8 mouse cellular contexts compared by ENCODE assay signal in the genomic region with DNA sequence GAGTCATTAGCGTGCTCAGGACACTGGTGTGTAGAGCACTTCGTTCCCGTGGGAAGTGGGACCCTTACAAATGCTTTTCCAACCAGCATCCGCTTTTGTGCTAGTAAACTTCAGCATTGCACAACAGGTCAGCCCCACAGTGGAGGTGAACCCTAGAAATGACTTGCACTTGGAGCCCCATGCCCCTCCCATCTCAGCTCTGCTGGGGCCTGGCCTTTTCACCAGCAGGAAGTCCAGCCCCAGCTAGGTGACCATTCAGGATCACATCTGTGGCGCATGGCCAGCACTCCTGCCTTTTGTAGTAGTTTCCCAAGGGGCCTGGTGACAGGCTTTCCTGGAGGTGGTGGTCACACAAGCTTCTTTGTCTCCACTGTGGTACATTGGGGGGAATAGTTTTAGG. TPM values are rescaled to one million over a fixed set of nuclear protein-coding genes. Genes with fewer than 3 reads are reported as not detected.
A peak's percentile ranks its signal among the peaks of the same experiment; 100 is the strongest.
DNase-seq lines count a peak whose midpoint lies in the region; ATAC-seq and TF ChIP-seq lines count a peak whose summit lies in the region.

No protein-coding gene starts in this region.

- no peak for TF ChIP-seq CTCF in ES-Bruce4 (IDR thresholded peaks at IDR 0.05; ENCODE audit: low read depth, low read length)
- no peak for TF ChIP-seq CTCF in bone marrow, adult 2 months (IDR thresholded peaks at IDR 0.05; ENCODE audit: control insufficient read depth, insufficient read depth, low read length)

- peak overlapping the region; percentile 79 for H3K4me2 ChIP-seq in heart, embryonic 16.5 days (ENCODE audit: low read depth, low read length)

- H3K9ac ChIP-seq in ES-Bruce4 (ENCODE audit: low read depth, poor library complexity, severe bottlenecking): no peak overlapping the region
- peak overlapping the region; percentile 68 for H3K9ac ChIP-seq in heart, embryonic 16.5 days (ENCODE audit: low read length)

- H3K27ac ChIP-seq in ES-Bruce4 (ENCODE audit: insufficient read depth, low read length): no peak overlapping the region
- H3K27ac ChIP-seq in bone marrow, adult 2 months (ENCODE audit: control insufficient read depth, insufficient read depth, low read depth, low read length, poor library complexity): peak overlapping the region; percentile 88
- H3K27ac ChIP-seq in heart, embryonic 16.5 days (ENCODE audit: low read length): no peak overlapping the region; the same call in 1 of the 2 replicates

- no peak for ATAC-seq in heart, embryonic 16.5 days (replicated peaks; ENCODE audit: extremely low read depth, insufficient read depth, low FRiP score)

- no peaks in the 10 kb centered on the region for H3K27me3 ChIP-seq in ES-Bruce4 (ENCODE audit: control insufficient read depth, insufficient read depth, low read length, poor library complexity, severe bottlenecking)
- no peaks in the 10 kb centered on the region for H3K27me3 ChIP-seq in heart, embryonic 16.5 days (ENCODE audit: control insufficient read depth, insufficient read depth, low read length)

- H3K9me3 ChIP-seq in ES-Bruce4 (replicated peaks; ENCODE audit: control insufficient read depth, insufficient read depth, low read length, poor library complexity, severe bottlenecking): no peaks in the 10 kb centered on the region
- no peaks in the 10 kb centered on the region for H3K9me3 ChIP-seq in heart, embryonic 16.5 days (replicated peaks; ENCODE audit: control insufficient read depth, low read length)

- peaks cover 3% of the 10 kb centered on the region for H3K4me1 ChIP-seq in ES-Bruce4 (ENCODE audit: control insufficient read depth, insufficient read depth, low read length)
- no peaks in the 10 kb centered on the region; the same call in 1 of the 2 replicates for H3K4me1 ChIP-seq in bone marrow, adult 2 months (ENCODE audit: control insufficient read depth, insufficient read depth, low read length)
- H3K4me1 ChIP-seq in heart, embryonic 16.5 days (ENCODE audit: control insufficient read depth, insufficient read depth, low read length): peaks cover 34% of the 10 kb centered on the region

- TF ChIP-seq EP300 in ES-Bruce4 (IDR thresholded peaks at IDR 0.05; ENCODE audit: insufficient read depth, low read depth, low read length): no peak

- no peaks in the 10 kb centered on the region for H3K36me3 ChIP-seq in ES-Bruce4 (ENCODE audit: control insufficient read depth, insufficient read depth, low read length, poor library complexity, severe bottlenecking)
- H3K36me3 ChIP-seq in heart, embryonic 16.5 days (ENCODE audit: control insufficient read depth, insufficient read depth): no peaks in the 10 kb centered on the region

- 32% methylated on average over 5 of the region's 5 CpGs for WGBS in bone marrow, adult 2 months
- 36% methylated on average over 5 of the region's 5 CpGs for WGBS in heart, embryonic 16.5 days

- H3K4me3 ChIP-seq in ES-Bruce4 (ENCODE audit: low read depth, low read length): peak overlapping the region; percentile 98; the same call in 1 of the 2 replicates
- H3K4me3 ChIP-seq in bone marrow, adult 2 months (replicated peaks; ENCODE audit: control insufficient read depth, low read depth, low read length): peak overlapping the region; percentile 96
- peak overlapping the region; percentile 67 for H3K4me3 ChIP-seq in heart, embryonic 16.5 days (ENCODE audit: low read length)

- DNase-seq in kidney, postnatal 25 days: peak; percentile 54 to 77
- DNase-seq in lung, postnatal 4 days: peak; percentile 44 to 61
- no peak for DNase-seq in frontal cortex, postnatal 25 days (ENCODE audit: low spot score in 2 of 2)
- no peak for DNase-seq in spleen, adult 18-20 months
- DNase-seq in ovary, postnatal 14 days (ENCODE audit: low spot score): no peak

- TF ChIP-seq POLR2A in ES-Bruce4 (IDR thresholded peaks at IDR 0.05; ENCODE audit: insufficient read depth, low read length): no peak
- TF ChIP-seq POLR2A in bone marrow, adult 2 months (IDR thresholded peaks at IDR 0.05; ENCODE audit: borderline replicate concordance, control insufficient read depth, low read depth, low read length): no peak

RNA-seq across cellular contexts. Expression of gene Tmem164, which starts 1.8 kb away (rescaled TPM):
- polyA plus RNA-seq in ES-Bruce4 (2011; ENCODE audit: insufficient read depth, insufficient read length, low read depth, missing spikeins): 14.7 and 15.5 TPM in 2 replicates
- polyA plus RNA-seq in bone marrow, adult 2 months (2011; ENCODE audit: insufficient read depth, insufficient read length, low replicate concordance, missing spikeins): 19.3 and 30.2 TPM in 2 replicates
- 58.1 and 63.8 TPM in 2 replicates for polyA plus RNA-seq in heart, embryonic 16.5 days (2015; fragmentation: Nextera tagmentation; extraction: Ambion mirVana)

Comparison
In these comparisons a context has a peak if more than half of its experiments do, and no peak if none do; other contexts are left out.
1. DNase-seq: peak in kidney, postnatal 25 days (2 of 2) and lung, postnatal 4 days (2 of 2); none in frontal cortex, postnatal 25 days (0 of 2), spleen, adult 18-20 months (0 of 2) and ovary, postnatal 14 days (single experiment).
2. Peak in every context shown above with its lines, with median percentiles within 50 percentile points of each other: H3K4me3 ChIP-seq.